Mouse (Mus musculus): ENCODE results near the gene Krcc1. TPM values are rescaled to one million over a fixed set of nuclear protein-coding genes. Genes with fewer than 3 reads are reported as not detected.

Krcc1 gene
- total and polyA plus RNA-seq, 3 experiments, result 25.8 to 31.6 TPM; not detected in 1

DNA sequence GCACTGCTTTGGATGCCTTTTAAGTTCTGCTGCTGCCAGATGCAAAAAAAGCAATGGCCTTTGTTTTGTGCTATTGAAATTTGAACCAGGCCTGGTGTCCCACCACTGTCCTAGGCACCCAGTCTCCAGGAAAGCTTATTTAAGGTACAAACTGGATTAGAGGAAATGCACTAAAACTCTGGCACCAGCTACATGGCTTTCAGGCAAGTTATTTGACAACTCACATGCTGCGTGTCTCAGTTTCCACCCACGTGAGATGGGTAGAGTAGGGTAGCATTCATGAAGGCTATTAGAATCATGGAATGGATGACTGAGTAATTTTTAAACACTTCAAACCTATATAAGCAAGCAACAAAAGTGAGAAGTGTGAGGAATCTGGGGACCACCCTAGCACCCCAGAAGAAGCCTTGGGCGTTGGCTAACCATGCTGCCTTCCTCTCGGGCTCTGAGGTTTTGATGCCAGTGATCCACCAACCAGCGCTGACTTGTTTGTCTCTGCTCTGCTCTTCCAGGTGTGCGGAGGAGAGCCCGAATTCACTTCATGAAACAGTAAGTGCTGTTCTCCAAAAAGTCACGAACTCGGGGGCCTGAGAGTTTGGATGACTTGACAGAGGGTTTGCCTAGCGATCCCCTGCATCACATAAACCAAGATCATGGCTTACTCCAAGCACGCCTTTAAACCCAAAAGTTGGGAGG, 62.2 kb downstream of the Krcc1 start:
- Histone ChIP-seq H3K36me3 (ENCODE audit: control insufficient read depth in 1 of 2, insufficient read depth in 2 of 2, low read length in 2 of 2) (no peaks in the 10 kb centered on the region), H3K9ac (ENCODE audit: control insufficient read depth, low read depth, low read length, poor library complexity, severe bottlenecking) (no peak overlapping the region), H3K27me3 (ENCODE audit: control insufficient read depth in 1 of 2, insufficient read depth in 2 of 2, low read length in 2 of 2) (no peaks in the 10 kb centered on the region; a peak in 1 of 4 replicates), H3K79me2 (ENCODE audit: control insufficient read depth, insufficient read depth, low read length, poor library complexity) (no peaks in the 10 kb centered on the region), H3K4me1 (ENCODE audit: control insufficient read depth in 1 of 2, insufficient read depth in 2 of 2, low read length in 2 of 2) (no peaks in the 10 kb centered on the region), H3K9me3 (replicated peaks; ENCODE audit: insufficient read depth, low read length) (no peaks in the 10 kb centered on the region), H3K4me3 (ENCODE audit: control insufficient read depth in 1 of 2, insufficient read depth in 1 of 2, low read depth in 2 of 2, low read length in 2 of 2) (no peak overlapping the region), H3K27ac (ENCODE audit: control insufficient read depth, low read depth, low read length) (no peak overlapping the region)
- DNase-seq (ENCODE audit: low read depth, low spot score), result no peak
- TF ChIP-seq JUND (IDR thresholded peaks at IDR 0.05; ENCODE audit: low read depth, low read length) (no peak), NELFE (IDR thresholded peaks at IDR 0.05; ENCODE audit: low read depth, low read length) (no peak), GATA1 (IDR thresholded peaks at IDR 0.05; ENCODE audit: low read depth, low read length) (no peak), ZKSCAN1 (IDR thresholded peaks at IDR 0.05; ENCODE audit: low read depth, low read length) (no peak), CHD2 (IDR thresholded peaks at IDR 0.05; ENCODE audit: low read length) (no peak), MYC (IDR thresholded peaks at IDR 0.05; ENCODE audit: low read depth, low read length) (no peak), CTCF (IDR thresholded peaks at IDR 0.05 in 2 of 3, conservative IDR thresholded peaks at IDR 0.05 in 1 of 3; ENCODE audit: control insufficient read depth in 1 of 3, insufficient read depth in 1 of 3, low read depth in 2 of 3, low read length in 3 of 3, poor library complexity in 1 of 3, severe bottlenecking in 1 of 3) (no peak), POLR2AphosphoS2 (IDR thresholded peaks at IDR 0.05; ENCODE audit: low read length) (no peak), MAZ (IDR thresholded peaks at IDR 0.05; ENCODE audit: low read depth, low read length) (no peak), MAX (IDR thresholded peaks at IDR 0.05; ENCODE audit: low read length) (no peak), RAD21 (IDR thresholded peaks at IDR 0.05; ENCODE audit: low read depth, low read length) (no peak), ZNF384 (IDR thresholded peaks at IDR 0.05; ENCODE audit: low read depth, low read length) (no peak), EP300 (IDR thresholded peaks at IDR 0.05; ENCODE audit: low read depth in 1 of 2, low read length in 2 of 2) (no peak), NRF1 (IDR thresholded peaks at IDR 0.05; ENCODE audit: insufficient read depth, low read depth, low read length, poor library complexity, severe bottlenecking) (no peak), HCFC1 (IDR thresholded peaks at IDR 0.05; ENCODE audit: low read depth, low read length) (no peak), BHLHE40 (IDR thresholded peaks at IDR 0.05; ENCODE audit: borderline replicate concordance, low read depth, low read length) (no peak), RCOR1 (IDR thresholded peaks at IDR 0.05; ENCODE audit: low read depth, low read length) (no peak), POLR2AphosphoS5 (IDR thresholded peaks at IDR 0.05; ENCODE audit: borderline replicate concordance, low read depth, low read length) (no peak), TCF12 (IDR thresholded peaks at IDR 0.05; ENCODE audit: low read depth, low read length) (no peak), TBP (IDR thresholded peaks at IDR 0.05; ENCODE audit: low read depth, low read length) (no peak)

Other genes starting within 250 kb of the Krcc1 start
- gene Thnsl2, start 127.2 kb upstream of the Krcc1 start, total RNA-seq (2012; rRNA removed), result 0.08 and 0.16 TPM in 2 replicates
- gene Thnsl2, start 127.2 kb upstream of the Krcc1 start, polyA plus RNA-seq (2012; ENCODE audit: insufficient read depth in 1 of 2, insufficient read length in 2 of 2, low read depth in 1 of 2, low replicate concordance in 2 of 2, missing spikeins in 1 of 2), result under 1 TPM in 1 of 2 experiments, not detected in 1; 0.21 TPM
- not detected in 2 replicates for gene Fabp1, start 71.8 kb upstream of the Krcc1 start, total RNA-seq (2012; rRNA removed)
- gene Fabp1, start 71.8 kb upstream of the Krcc1 start, polyA plus RNA-seq (2012; ENCODE audit: insufficient read depth in 1 of 2, insufficient read length in 2 of 2, low read depth in 1 of 2, low replicate concordance in 2 of 2, missing spikeins in 1 of 2), result not detected
- 0.07 TPM in 1 of 2 replicates, not detected in the other for gene Smyd1, start 50.6 kb downstream of the Krcc1 start, total RNA-seq (2012; rRNA removed)
- gene Smyd1, start 50.6 kb downstream of the Krcc1 start, polyA plus RNA-seq (2012; ENCODE audit: insufficient read depth in 1 of 2, insufficient read length in 2 of 2, low read depth in 1 of 2, low replicate concordance in 2 of 2, missing spikeins in 1 of 2), result under 1 TPM in 1 of 2 experiments, not detected in 1; 0.19 TPM
- gene Cd8b1, start 51.1 kb downstream of the Krcc1 start, total RNA-seq (2012; rRNA removed), result not detected in 2 replicates
- gene Cd8b1, start 51.1 kb downstream of the Krcc1 start, polyA plus RNA-seq (2012; ENCODE audit: insufficient read depth in 1 of 2, insufficient read length in 2 of 2, low read depth in 1 of 2, low replicate concordance in 2 of 2, missing spikeins in 1 of 2), result not detected
- not detected in 2 replicates for gene Cd8a, start 101.8 kb downstream of the Krcc1 start, total RNA-seq (2012; rRNA removed)
- not detected for gene Cd8a, start 101.8 kb downstream of the Krcc1 start, polyA plus RNA-seq (2012; ENCODE audit: insufficient read depth in 1 of 2, insufficient read length in 2 of 2, low read depth in 1 of 2, low replicate concordance in 2 of 2, missing spikeins in 1 of 2)
- gene Rmnd5a, start 169.0 kb downstream of the Krcc1 start, total RNA-seq (2012; rRNA removed), result 22.2 and 22.6 TPM in 2 replicates
- gene Rmnd5a, start 169.0 kb downstream of the Krcc1 start, polyA plus RNA-seq (2012; ENCODE audit: insufficient read depth in 1 of 2, insufficient read length in 2 of 2, low read depth in 1 of 2, low replicate concordance in 2 of 2, missing spikeins in 1 of 2), result 100 to 1,000 TPM in 1 of 2 experiments, 10 to 100 TPM in 1; 23.3 to 497 TPM
- gene Rnf103, start 222.2 kb downstream of the Krcc1 start, total RNA-seq (2012; rRNA removed), result 3.3 and 3.9 TPM in 2 replicates
- 1 to 10 TPM in 1 of 2 experiments, not detected in 1; 4.9 TPM for gene Rnf103, start 222.2 kb downstream of the Krcc1 start, polyA plus RNA-seq (2012; ENCODE audit: insufficient read depth in 1 of 2, insufficient read length in 2 of 2, low read depth in 1 of 2, low replicate concordance in 2 of 2, missing spikeins in 1 of 2)